Mouse (Mus musculus): Measurements from ENCODE around the gene Fgf8. TPM values are rescaled to one million over a fixed set of nuclear protein-coding genes. Genes with fewer than 3 reads are reported as not detected.

Gene Fgf8
- polyA plus RNA-seq, 1 experiment: not detected

DNA sequence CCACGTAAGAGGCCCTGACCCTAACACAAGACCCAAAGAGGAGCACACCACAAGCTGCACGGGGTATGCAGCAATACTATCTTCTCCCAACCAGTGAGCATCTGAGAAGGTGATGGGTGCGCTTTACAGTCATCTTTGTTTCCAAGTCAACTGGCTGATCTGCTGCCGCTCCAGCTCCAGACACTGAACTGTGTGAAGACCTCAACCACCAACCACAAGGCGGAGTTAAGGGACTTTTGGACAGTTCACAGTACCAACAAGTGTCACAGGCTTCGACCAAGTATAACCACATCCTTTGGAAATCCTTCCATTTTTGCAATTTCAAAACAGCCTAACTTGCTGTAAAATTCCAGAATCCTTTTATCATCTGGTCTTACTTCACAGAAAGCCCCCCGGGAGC, 9.2 kb upstream of the Fgf8 start:
- TF ChIP-seq CTCF (IDR thresholded peaks at IDR 0.05; ENCODE audit: insufficient read depth, low read length) (no peak), POLR2A (IDR thresholded peaks at IDR 0.05; ENCODE audit: borderline replicate concordance, extremely low read depth, low read depth, low read length) (no peak)
- Histone ChIP-seq H3K4me1 (ENCODE audit: control insufficient read depth, insufficient read depth, low read length) (peaks cover 11% of the 10 kb centered on the region), H3K4me3 (replicated peaks; ENCODE audit: extremely low read depth, low read depth, low read length) (no peak overlapping the region)
- no peak for DNase-seq
- 85% methylated on average over 7 of the region's 7 CpGs for WGBS

DNA sequence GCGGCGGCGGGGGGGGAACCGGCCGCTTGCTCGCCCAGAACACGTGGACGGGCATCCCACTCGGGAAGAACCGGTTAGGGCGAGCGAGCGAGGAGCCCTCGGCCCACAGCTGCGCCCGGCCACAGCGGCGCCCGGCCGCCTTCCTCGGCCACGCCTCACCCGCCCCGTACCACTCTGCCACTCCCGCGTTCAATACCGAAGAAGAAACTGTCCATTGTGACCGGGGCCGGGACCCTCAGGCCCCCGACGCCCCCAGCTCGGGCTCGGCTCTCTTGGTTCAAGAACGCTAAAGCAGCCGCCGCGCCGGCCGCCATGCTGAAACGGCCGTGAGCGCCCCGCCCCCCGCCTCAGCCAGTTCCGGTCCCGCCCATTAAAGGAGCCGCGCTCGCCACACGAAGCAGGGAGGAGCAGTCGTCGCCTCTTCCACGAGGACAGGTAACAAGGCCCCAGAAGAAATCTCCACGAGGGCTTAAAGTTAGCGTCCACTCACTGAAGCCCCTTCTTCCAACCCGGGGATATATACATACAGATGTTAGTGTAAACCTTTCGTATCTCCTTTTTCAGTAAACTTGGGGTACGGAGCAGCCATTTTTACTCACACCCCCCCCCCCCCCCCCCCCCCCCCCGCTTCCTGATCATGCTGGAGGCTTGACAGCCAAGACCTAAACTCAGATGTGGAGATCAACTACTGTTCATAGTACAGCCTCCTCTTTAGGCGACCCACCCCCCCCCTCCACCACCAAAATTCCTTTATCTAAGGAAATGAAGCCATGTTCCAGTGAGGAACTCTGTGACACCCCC, 6.7 kb upstream of the Fgf8 start, which contains the start of gene Npm3:
Npm3 (minus strand) TSS at position 349 of the 801 bp plus-strand sequence.
- WGBS: under 1% methylated on average over 60 of the region's 60 CpGs

DNA sequence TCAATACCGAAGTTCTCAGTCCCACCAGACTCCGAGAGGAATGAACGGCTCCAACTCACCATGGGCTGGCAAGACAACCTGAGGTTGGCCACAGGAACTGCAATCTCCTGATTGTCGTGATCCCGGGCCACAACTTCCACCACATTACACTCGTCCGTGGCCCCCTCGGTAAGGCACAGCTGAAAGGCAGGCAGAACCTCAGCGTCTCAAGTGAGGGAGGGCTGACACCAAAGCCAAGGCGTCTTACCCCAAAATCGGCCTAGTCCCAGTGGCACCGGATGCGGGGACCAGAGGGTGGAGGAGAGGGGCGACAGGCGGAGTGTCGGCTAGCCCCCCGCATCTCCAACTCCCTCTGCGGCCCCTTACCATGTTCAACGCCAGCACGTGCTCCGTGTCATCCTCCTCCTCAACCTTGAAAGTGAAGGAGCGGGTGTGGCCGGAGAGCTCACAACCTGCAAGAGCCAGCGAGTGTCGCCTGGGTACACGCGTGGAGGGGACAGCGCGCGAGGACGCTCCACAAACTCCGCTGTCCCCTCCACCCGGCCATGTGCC, 6.1 kb upstream of the Fgf8 start:
- TF ChIP-seq CTCF (IDR thresholded peaks at IDR 0.05; ENCODE audit: insufficient read depth, low read length): no peak
- WGBS: 1% methylated on average over 33 of the region's 33 CpGs
- no peak for DNase-seq

More for the DNA sequence above, 6.7 kb upstream of the Fgf8 start, which contains the start of gene Npm3:
- Histone ChIP-seq H3K4me1 (ENCODE audit: control insufficient read depth, insufficient read depth, low read length) (peaks cover 14% of the 10 kb centered on the region), H3K4me3 (replicated peaks; ENCODE audit: extremely low read depth, low read depth, low read length) (peak within 1 kb of the TSS; percentile 73)
- TF ChIP-seq POLR2A (IDR thresholded peaks at IDR 0.05; ENCODE audit: borderline replicate concordance, extremely low read depth, low read depth, low read length) (no peak), CTCF (IDR thresholded peaks at IDR 0.05; ENCODE audit: insufficient read depth, low read length) (no peak)
- DNase-seq: peak; percentile 78

DNA sequence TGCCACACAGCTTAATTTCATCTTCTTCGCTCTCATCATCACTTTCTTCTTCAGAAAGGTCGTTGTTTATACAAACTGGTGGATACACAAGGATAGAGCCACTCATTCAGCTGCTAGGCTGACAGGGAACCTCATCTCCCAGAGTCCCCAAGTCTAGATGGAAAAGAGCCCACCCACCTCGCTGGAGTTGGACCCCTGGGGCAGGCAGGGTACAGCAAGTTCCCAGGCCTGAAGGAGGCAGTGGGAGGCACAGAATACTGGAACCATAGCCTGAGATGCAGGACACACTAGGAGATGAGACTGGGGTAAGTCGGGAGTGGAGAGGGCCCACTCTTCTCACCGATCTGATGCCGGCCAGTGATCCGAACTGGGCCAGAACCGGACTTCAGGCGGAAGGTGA, 5.5 kb upstream of the Fgf8 start:
- DNase-seq: no peak
- Histone ChIP-seq H3K4me1 (ENCODE audit: control insufficient read depth, insufficient read depth, low read length) (peaks cover 14% of the 10 kb centered on the region), H3K4me3 (replicated peaks; ENCODE audit: extremely low read depth, low read depth, low read length) (no peak overlapping the region)
- WGBS: 45% methylated on average over 9 of the region's 9 CpGs
- TF ChIP-seq POLR2A (IDR thresholded peaks at IDR 0.05; ENCODE audit: borderline replicate concordance, extremely low read depth, low read depth, low read length): no peak
- TF ChIP-seq CTCF (IDR thresholded peaks at IDR 0.05; ENCODE audit: insufficient read depth, low read length): no peak

More for the DNA sequence above, 6.1 kb upstream of the Fgf8 start:
- Histone ChIP-seq H3K4me1 (ENCODE audit: control insufficient read depth, insufficient read depth, low read length) (peaks cover 14% of the 10 kb centered on the region), H3K4me3 (replicated peaks; ENCODE audit: extremely low read depth, low read depth, low read length) (peak overlapping the region; percentile 73)

DNA sequence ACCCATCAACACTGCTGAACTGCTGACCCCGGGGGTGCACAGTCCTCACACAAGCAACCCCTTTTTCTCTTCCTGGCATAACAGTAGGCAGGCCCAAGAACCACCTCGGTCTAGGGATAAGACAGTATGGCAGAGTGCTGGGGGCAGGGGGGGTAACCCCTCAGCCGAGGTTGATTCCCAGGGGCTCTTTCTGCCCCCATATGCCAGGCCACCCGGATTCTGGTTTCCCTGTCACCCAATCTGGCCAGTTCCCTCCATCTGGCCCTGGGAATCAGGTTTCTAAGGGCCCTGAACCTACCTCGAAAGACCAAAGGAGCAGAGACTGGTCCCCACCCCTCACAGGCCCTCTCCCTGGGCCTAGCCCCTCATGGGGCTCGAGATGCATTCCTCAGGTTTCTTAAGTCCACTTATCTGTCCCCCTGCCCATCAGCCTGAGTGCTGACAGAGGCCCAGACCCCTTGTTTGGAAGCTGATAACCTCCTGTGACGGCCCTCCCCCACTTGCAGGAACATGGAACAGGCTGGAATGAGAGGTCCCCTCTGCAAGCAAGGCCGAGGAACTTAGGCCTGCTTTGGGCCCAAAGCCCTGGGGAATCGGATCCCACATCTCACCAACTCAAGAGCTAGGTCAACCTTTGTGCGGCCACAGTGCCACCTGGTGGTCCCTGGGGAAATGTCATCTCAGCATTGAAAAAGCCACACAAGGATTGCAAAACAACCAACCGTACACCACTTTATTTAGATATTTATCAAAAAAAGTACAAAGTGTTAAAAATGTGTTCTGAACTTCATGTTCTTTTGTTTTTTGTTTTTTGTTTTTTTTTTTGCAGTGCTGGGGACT, 4.5 kb upstream of the Fgf8 start:
- 31% methylated on average over 11 of the region's 11 CpGs for WGBS
- DNase-seq: peak; percentile 86
- peaks cover 14% of the 10 kb centered on the region for H3K4me1 ChIP-seq (ENCODE audit: control insufficient read depth, insufficient read depth, low read length)
- TF ChIP-seq POLR2A (IDR thresholded peaks at IDR 0.05; ENCODE audit: borderline replicate concordance, extremely low read depth, low read depth, low read length): no peak
- TF ChIP-seq CTCF (IDR thresholded peaks at IDR 0.05; ENCODE audit: insufficient read depth, low read length): peak; percentile 94
- H3K4me3 ChIP-seq (replicated peaks; ENCODE audit: extremely low read depth, low read depth, low read length): no peak overlapping the region

DNA sequence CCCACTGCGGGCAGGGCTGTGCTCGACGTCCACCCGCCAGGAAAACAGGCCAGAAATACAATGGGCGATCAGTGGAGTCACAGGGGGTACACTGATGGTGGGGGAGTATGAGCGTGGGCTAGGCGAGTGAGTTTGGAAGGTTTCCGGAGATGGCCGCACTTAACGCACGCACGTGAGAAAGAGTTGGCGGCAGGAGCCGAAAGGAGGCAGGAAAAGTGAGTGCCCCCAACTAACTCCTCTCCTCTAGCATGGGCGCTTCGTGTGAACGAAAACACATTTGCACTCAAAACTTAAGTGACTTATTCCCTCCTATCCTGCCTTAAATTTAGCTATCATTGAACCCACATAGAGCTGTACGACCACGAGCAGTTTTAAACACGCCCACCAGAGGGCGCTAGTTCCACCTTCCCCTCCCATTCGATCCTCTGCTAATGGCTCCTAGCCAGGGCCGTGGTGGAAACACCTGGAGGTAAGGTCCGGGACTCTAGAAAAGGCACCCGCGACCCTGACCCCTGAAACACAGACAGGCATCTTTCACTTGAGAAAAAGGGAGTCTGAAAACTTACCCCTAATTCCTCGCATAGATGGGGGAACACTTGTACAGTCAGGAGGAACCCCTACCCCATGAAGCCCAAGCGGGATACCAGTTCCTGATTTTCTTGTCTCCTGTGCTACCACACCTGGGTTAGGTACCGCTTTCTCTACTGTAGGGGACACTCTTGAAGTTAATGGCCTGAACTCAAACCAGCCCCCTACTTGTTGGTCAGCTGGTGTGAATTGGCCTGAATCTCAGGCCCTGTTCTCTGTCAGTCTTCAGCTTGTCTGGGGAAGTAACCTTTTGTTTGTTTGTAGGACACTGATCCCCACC, 3.7 kb upstream of the Fgf8 start:
- H3K4me3 ChIP-seq (replicated peaks; ENCODE audit: extremely low read depth, low read depth, low read length): no peak overlapping the region
- TF ChIP-seq POLR2A (IDR thresholded peaks at IDR 0.05; ENCODE audit: borderline replicate concordance, extremely low read depth, low read depth, low read length): no peak
- peak; percentile 90 for TF ChIP-seq CTCF (IDR thresholded peaks at IDR 0.05; ENCODE audit: insufficient read depth, low read length)
- peak; percentile 80 for DNase-seq
- peaks cover 14% of the 10 kb centered on the region for H3K4me1 ChIP-seq (ENCODE audit: control insufficient read depth, insufficient read depth, low read length)
- WGBS: 15% methylated on average over 29 of the region's 29 CpGs

DNA sequence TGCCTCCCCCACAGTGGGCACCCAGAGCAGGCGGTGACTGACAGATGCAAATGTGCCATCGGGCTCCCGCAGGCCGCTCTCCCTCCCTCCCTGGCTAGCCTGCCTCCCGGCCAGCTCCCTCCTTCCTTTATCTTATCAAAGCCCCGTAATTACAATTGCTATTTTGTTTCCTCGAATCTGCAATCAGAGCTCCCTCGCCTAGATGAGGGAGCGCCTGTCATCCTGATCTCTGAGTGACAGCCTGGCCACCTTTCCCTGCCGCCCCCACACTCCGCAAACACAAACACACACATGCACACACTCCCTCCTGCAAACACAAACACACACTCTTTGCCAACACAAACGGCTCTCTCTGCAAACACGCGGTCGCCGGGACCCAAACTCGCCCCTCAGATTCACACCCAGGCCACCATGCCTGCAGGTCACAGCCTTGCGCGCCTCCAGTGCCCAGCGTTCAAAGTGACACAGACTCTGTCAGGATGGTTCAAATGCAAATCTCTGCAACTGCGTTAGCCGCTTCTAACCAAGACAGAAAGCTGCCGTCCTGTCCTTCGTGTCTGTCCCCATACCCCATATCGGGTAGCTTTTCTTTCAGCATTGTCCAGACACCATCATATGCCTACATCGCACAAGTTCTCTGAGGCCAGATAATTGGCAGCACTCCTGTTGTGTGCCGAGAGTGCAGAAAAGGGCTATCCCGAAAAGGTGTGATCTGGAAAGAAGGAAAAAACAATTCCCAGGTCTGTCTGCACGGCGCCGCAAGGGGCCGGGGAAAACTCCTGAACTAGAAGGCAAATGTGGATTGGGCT, 2.8 kb upstream of the Fgf8 start:
- DNase-seq: no peak
- peaks cover 14% of the 10 kb centered on the region for H3K4me1 ChIP-seq (ENCODE audit: control insufficient read depth, insufficient read depth, low read length)
- no peak overlapping the region for H3K4me3 ChIP-seq (replicated peaks; ENCODE audit: extremely low read depth, low read depth, low read length)
- 16% methylated on average over 32 of the region's 32 CpGs for WGBS
- no peak for TF ChIP-seq POLR2A (IDR thresholded peaks at IDR 0.05; ENCODE audit: borderline replicate concordance, extremely low read depth, low read depth, low read length)
- no peak for TF ChIP-seq CTCF (IDR thresholded peaks at IDR 0.05; ENCODE audit: insufficient read depth, low read length)

DNA sequence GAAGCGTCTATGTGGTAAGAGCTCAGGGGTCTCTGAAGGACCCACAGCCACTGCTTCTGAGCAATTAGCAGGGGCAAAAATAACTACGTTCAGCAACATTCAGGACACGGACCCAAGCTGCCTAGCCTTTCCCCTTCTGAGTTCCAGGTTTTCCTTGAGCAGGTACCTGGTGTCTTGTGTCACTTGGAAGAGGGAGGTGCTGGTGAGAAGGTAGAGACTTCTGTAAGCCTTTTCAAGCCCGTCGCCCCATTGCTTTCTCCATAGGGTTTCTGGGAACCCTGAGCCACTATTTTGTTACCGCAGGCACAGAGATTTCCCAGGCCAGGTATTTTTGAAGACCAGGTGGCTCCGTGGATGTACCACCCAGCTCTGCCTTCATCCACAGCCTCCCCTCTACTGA, 904 bp upstream of the Fgf8 start:
- TF ChIP-seq CTCF (IDR thresholded peaks at IDR 0.05; ENCODE audit: insufficient read depth, low read length) (no peak), POLR2A (IDR thresholded peaks at IDR 0.05; ENCODE audit: borderline replicate concordance, extremely low read depth, low read depth, low read length) (no peak)
- no peak for DNase-seq
- Histone ChIP-seq H3K4me1 (ENCODE audit: control insufficient read depth, insufficient read depth, low read length) (peaks cover 12% of the 10 kb centered on the region), H3K4me3 (replicated peaks; ENCODE audit: extremely low read depth, low read depth, low read length) (no peak overlapping the region)
- WGBS: 50% methylated on average over 7 of the region's 7 CpGs

Measured in lung, adult 2 months (tissue).